20 mouse cellular contexts compared by ENCODE assay signal in the genomic region with DNA sequence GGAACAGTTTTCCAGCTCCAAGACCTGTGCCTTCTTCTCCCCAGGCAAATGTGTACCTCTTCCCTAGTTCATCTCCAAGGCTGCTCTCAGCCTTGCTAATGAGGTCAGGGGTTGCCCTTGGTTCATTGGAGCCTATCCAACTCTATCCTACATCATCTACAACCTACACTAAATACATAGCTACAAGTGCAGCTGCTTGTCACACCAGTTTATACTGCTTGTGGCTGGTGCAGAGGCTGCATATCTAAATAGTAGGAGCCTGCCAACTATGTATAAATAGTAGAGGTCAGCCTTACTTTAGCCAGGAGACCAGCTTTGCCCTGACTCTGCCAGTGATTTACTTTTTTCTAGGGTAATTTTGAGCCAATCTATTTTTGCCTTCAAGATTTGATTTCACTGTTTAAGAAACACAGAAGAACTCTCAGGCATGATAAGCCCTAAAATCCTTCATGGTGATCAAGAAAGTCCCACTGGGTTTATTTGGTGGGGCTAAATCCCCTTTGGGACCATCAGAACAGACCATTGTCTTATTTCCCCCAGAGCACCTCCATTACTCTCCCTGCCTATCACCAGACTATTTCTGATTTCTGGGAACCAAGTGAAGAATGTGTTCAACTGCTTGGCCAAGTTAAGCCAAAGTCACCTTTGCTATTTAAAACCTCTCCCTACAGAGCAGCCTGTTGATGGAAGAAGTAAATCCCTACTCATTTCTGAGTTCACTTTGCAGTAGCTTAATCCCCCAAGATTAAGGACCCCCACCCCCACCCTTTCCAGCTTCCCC. TPM values are rescaled to one million over a fixed set of nuclear protein-coding genes. Genes with fewer than 3 reads are reported as not detected.
DNase-seq lines count a peak whose midpoint lies in the region; ATAC-seq lines count a peak whose summit lies in the region.
"Had no signal": no experiment of that assay in that cellular context is flagged by ENCODE, and none has a peak within 500 bp of the region (broad histone marks: within the 10 kb centered on the region; RNA-seq: fewer than 3 reads in every experiment).

No protein-coding gene starts in this region.

- DNase-seq in kidney, adult 18-20 months, result peak; percentile 52
- peak; percentile 42 for DNase-seq in kidney, postnatal 10 days
- no peak for DNase-seq in Muller cell, postnatal 12 days (ENCODE audit: inconsistent ontology term)
- DNase-seq: adrenal gland, adult 2 months; cerebellum, adult 9-10 months; gastrocnemius, postnatal 14 days; liver, embryonic 13.5 days; lung, embryonic 14.5 days; lung, postnatal 36 days; right cerebral cortex, adult 18-20 months; thymus, postnatal 36 days had no signal

- no peaks in the 10 kb centered on the region for H3K9me3 ChIP-seq in heart, embryonic 15.5 days (replicated peaks)
- no peaks in the 10 kb centered on the region for H3K9me3 ChIP-seq in heart, embryonic 11.5 days (replicated peaks; ENCODE audit: control insufficient read depth, low read length)
- no peaks in the 10 kb centered on the region for H3K9me3 ChIP-seq in hindbrain, embryonic 12.5 days (replicated peaks)
- H3K9me3 ChIP-seq: embryonic facial prominence, embryonic 12.5 days; forebrain, embryonic 13.5 days; limb, embryonic 13.5 days; liver, embryonic 13.5 days had no signal

- H3K9ac ChIP-seq in heart, embryonic 15.5 days, result no peak overlapping the region
- H3K9ac ChIP-seq in heart, embryonic 11.5 days (ENCODE audit: low read depth, low read length), result no peak overlapping the region
- no peak overlapping the region for H3K9ac ChIP-seq in hindbrain, embryonic 12.5 days
- H3K9ac ChIP-seq: embryonic facial prominence, embryonic 12.5 days; forebrain, embryonic 13.5 days; limb, embryonic 13.5 days; liver, embryonic 13.5 days; lung, embryonic 14.5 days had no signal

- peak overlapping the region; percentile 35; the same call in 1 of the 2 replicates for H3K27ac ChIP-seq in heart, embryonic 15.5 days
- H3K27ac ChIP-seq in heart, embryonic 11.5 days (ENCODE audit: low read depth, low read length), result no peak overlapping the region
- peak overlapping the region; percentile 76 for H3K27ac ChIP-seq in brown adipose tissue, adult 24 weeks (replicated peaks; ENCODE audit: low read depth, low read length)
- no peak overlapping the region for H3K27ac ChIP-seq in hindbrain, embryonic 12.5 days
- H3K27ac ChIP-seq: embryonic facial prominence, embryonic 12.5 days; forebrain, embryonic 13.5 days; hindbrain, postnatal 0 days; limb, embryonic 13.5 days; liver, embryonic 13.5 days had no signal

- peaks cover 12% of the 10 kb centered on the region for H3K27me3 ChIP-seq in heart, embryonic 15.5 days
- peaks cover 6% of the 10 kb centered on the region; the same call in 1 of the 2 replicates for H3K27me3 ChIP-seq in heart, embryonic 11.5 days (ENCODE audit: control insufficient read depth, insufficient read depth, low read length)
- H3K27me3 ChIP-seq in hindbrain, embryonic 12.5 days, result no peaks in the 10 kb centered on the region; the same call in 1 of the 2 replicates
- H3K27me3 ChIP-seq: forebrain, embryonic 13.5 days; liver, embryonic 13.5 days had no signal

- H3K36me3 ChIP-seq in heart, embryonic 15.5 days, result no peaks in the 10 kb centered on the region
- H3K36me3 ChIP-seq in heart, embryonic 11.5 days (ENCODE audit: control insufficient read depth, insufficient read depth, low read length), result no peaks in the 10 kb centered on the region
- no peaks in the 10 kb centered on the region for H3K36me3 ChIP-seq in hindbrain, embryonic 12.5 days
- H3K36me3 ChIP-seq: embryonic facial prominence, embryonic 12.5 days; limb, embryonic 13.5 days; liver, embryonic 13.5 days had no signal

- no peak overlapping the region for H3K4me2 ChIP-seq in heart, embryonic 15.5 days
- no peak overlapping the region for H3K4me2 ChIP-seq in heart, embryonic 11.5 days
- no peak overlapping the region for H3K4me2 ChIP-seq in hindbrain, embryonic 12.5 days (replicated peaks)
- H3K4me2 ChIP-seq: embryonic facial prominence, embryonic 12.5 days; forebrain, embryonic 13.5 days; limb, embryonic 13.5 days; liver, embryonic 13.5 days; lung, embryonic 14.5 days had no signal

- ATAC-seq in heart, embryonic 15.5 days (replicated peaks; ENCODE audit: insufficient number of reproducible peaks, insufficient read depth, low FRiP score, low read depth), result no peak
- no peak for ATAC-seq in heart, embryonic 11.5 days (replicated peaks; ENCODE audit: insufficient number of reproducible peaks, low FRiP score, low TSS enrichment)
- no peak for ATAC-seq in hindbrain, embryonic 12.5 days (ENCODE audit: low FRiP score)
- ATAC-seq: forebrain, embryonic 13.5 days; hindbrain, postnatal 0 days had no signal

- H3K4me1 ChIP-seq in heart, embryonic 15.5 days (replicated peaks), result peaks cover 10% of the 10 kb centered on the region; the same call in 1 of the 2 replicates
- no peaks in the 10 kb centered on the region for H3K4me1 ChIP-seq in heart, embryonic 11.5 days (ENCODE audit: control insufficient read depth, insufficient read depth, low read length)
- no peaks in the 10 kb centered on the region for H3K4me1 ChIP-seq in brown adipose tissue, adult 24 weeks (ENCODE audit: control insufficient read depth, insufficient read depth, insufficient read length, low read length)
- H3K4me1 ChIP-seq in hindbrain, embryonic 12.5 days, result no peaks in the 10 kb centered on the region
- H3K4me1 ChIP-seq: embryonic facial prominence, embryonic 12.5 days; forebrain, embryonic 13.5 days; liver, embryonic 13.5 days had no signal

- H3K4me3 ChIP-seq in heart, embryonic 15.5 days, result no peak overlapping the region
- H3K4me3 ChIP-seq in heart, embryonic 11.5 days (ENCODE audit: low read depth, low read length), result no peak overlapping the region
- H3K4me3 ChIP-seq in brown adipose tissue, adult 24 weeks (ENCODE audit: insufficient read depth, low read depth, low read length), result no peak overlapping the region
- no peak overlapping the region for H3K4me3 ChIP-seq in hindbrain, embryonic 12.5 days
- H3K4me3 ChIP-seq: embryonic facial prominence, embryonic 12.5 days; erythroblast, embryonic 14.5 days; forebrain, embryonic 13.5 days; limb, embryonic 13.5 days; liver, embryonic 13.5 days had no signal

RNA-seq across cellular contexts. Expression of gene Trabd2b, which starts 35.4 kb away (rescaled TPM):
- polyA plus RNA-seq in heart, embryonic 15.5 days (2015; fragmentation: Nextera tagmentation; extraction: Ambion mirVana), result 2.4 and 2.9 TPM in 2 replicates
- polyA plus RNA-seq in heart, embryonic 11.5 days (2014; fragmentation: Nextera tagmentation; extraction: Ambion mirVana), result 1.5 and 1.7 TPM in 2 replicates
- 4.7 and 5.2 TPM in 2 replicates for polyA plus RNA-seq in brown adipose tissue, adult 24 weeks (2012; ENCODE audit: insufficient read depth, insufficient read length, missing spikeins)
- 2.0 and 2.8 TPM in 2 replicates for polyA plus RNA-seq in hindbrain, embryonic 12.5 days (2016; fragmentation: Nextera tagmentation; extraction: Ambion mirVana)
- polyA plus RNA-seq: erythroblast, embryonic 14.5 days had no signal

Comparison
In these comparisons a context has a peak if more than half of its experiments do, and no peak if none do; other contexts are left out.
1. H3K27ac ChIP-seq: peak in heart, embryonic 15.5 days (single experiment) and brown adipose tissue, adult 24 weeks (single experiment); none in heart, embryonic 11.5 days (single experiment) and hindbrain, embryonic 12.5 days (single experiment).